Mouse (Mus musculus): ENCODE data around the gene Pdzd2. TPM values are rescaled to one million over a fixed set of nuclear protein-coding genes. Genes with fewer than 3 reads are reported as not detected.
A peak's percentile ranks its signal among the peaks of the same experiment; 100 is the strongest.

Pdzd2 gene
- total RNA-seq, 2 experiments from 2014 or later, result 47.4 to 55.9 TPM

- DNase-seq (ENCODE audit: low spot score in 2 of 2), result no peak
These were observed 113.6 kb downstream of the Pdzd2 start for GRCm38 (mm10) chr15:12626166-12626565.

- no peak for DNase-seq (ENCODE audit: low spot score in 2 of 2)
These were observed 114.2 kb downstream of the Pdzd2 start for GRCm38 (mm10) chr15:12625524-12625923.

GRCm38 (mm10) chr15:12623521-12623920 is 116.2 kb downstream of the Pdzd2 start:
- DNase-seq (ENCODE audit: low spot score in 2 of 2), result no peak

- no peak for DNase-seq (ENCODE audit: low spot score in 2 of 2)
These were observed 117.0 kb downstream of the Pdzd2 start for GRCm38 (mm10) chr15:12622701-12623100.

GRCm38 (mm10) chr15:12622093-12622643 is 117.6 kb downstream of the Pdzd2 start:
- no peak for DNase-seq (ENCODE audit: low spot score in 2 of 2)

GRCm38 (mm10) chr15:12619273-12619672 is 120.5 kb downstream of the Pdzd2 start:
- DNase-seq (ENCODE audit: low spot score in 2 of 2), result no peak

- DNase-seq (ENCODE audit: low spot score in 2 of 2), result peak in 1 of 2 experiments; percentile 47
These were observed 122.1 kb downstream of the Pdzd2 start for GRCm38 (mm10) chr15:12617651-12618050.

GRCm38 (mm10) chr15:12617220-12617619 is 122.5 kb downstream of the Pdzd2 start:
- peak in 1 of 2 experiments; percentile 7 for DNase-seq (ENCODE audit: low spot score in 2 of 2)

GRCm38 (mm10) chr15:12614944-12615878 is 124.5 kb downstream of the Pdzd2 start:
- no peak for DNase-seq (ENCODE audit: low spot score in 2 of 2)

GRCm38 (mm10) chr15:12614011-12614410 is 125.7 kb downstream of the Pdzd2 start:
- peak; percentile 19 to 45 for DNase-seq (ENCODE audit: low spot score in 2 of 2)

- no peak for DNase-seq (ENCODE audit: low spot score in 2 of 2)
These were observed 126.6 kb downstream of the Pdzd2 start for GRCm38 (mm10) chr15:12612944-12613675.

GRCm38 (mm10) chr15:12608090-12608489 is 131.6 kb downstream of the Pdzd2 start:
- DNase-seq (ENCODE audit: low spot score in 2 of 2), result no peak

- no peak for DNase-seq (ENCODE audit: low spot score in 2 of 2)
These were observed 133.4 kb downstream of the Pdzd2 start for GRCm38 (mm10) chr15:12606306-12606705.

- no peak for DNase-seq (ENCODE audit: low spot score in 2 of 2)
These were observed 134.3 kb downstream of the Pdzd2 start for GRCm38 (mm10) chr15:12605239-12605993.

- no peak for DNase-seq (ENCODE audit: low spot score in 2 of 2)
These were observed 136.1 kb downstream of the Pdzd2 start for GRCm38 (mm10) chr15:12603674-12604073.

- no peak for DNase-seq (ENCODE audit: low spot score in 2 of 2)
These were observed 146.6 kb downstream of the Pdzd2 start for GRCm38 (mm10) chr15:12593094-12593493.

- no peak for DNase-seq (ENCODE audit: low spot score in 2 of 2)
These were observed 147.1 kb downstream of the Pdzd2 start for GRCm38 (mm10) chr15:12592628-12593027.

GRCm38 (mm10) chr15:12588661-12589060 is 151.1 kb downstream of the Pdzd2 start:
- no peak for DNase-seq (ENCODE audit: low spot score in 2 of 2)

GRCm38 (mm10) chr15:12586852-12587424 is 152.8 kb downstream of the Pdzd2 start:
- DNase-seq (ENCODE audit: low spot score in 2 of 2), result no peak

GRCm38 (mm10) chr15:12586154-12586553 is 153.6 kb downstream of the Pdzd2 start:
- peak; percentile 43 to 83 for DNase-seq (ENCODE audit: low spot score in 2 of 2)

GRCm38 (mm10) chr15:12583051-12583450 is 156.7 kb downstream of the Pdzd2 start:
- no peak for DNase-seq (ENCODE audit: low spot score in 2 of 2)

All from layer of hippocampus, adult 18-20 months (tissue).